Mouse (Mus musculus) right cerebral cortex, postnatal 36 days (tissue): ENCODE data around the gene Trio.

ENCODE experiments used
- DNase-seq, 2 experiments: peaks; one replicate each; pipeline ENCODE4 v3.0.0; 2022; ENCODE audit warnings: low spot score in 2 of 2, mixed read lengths in 1 of 2

The Trio gene

GRCm38 (mm10) chr15:27801177-27801576 lies 224.5 kb downstream of the Trio start:
- no peak for DNase-seq

GRCm38 (mm10) chr15:27797480-27798155 lies 228.0 kb downstream of the Trio start:
- DNase-seq, result no peak

- DNase-seq, result no peak
Measured at GRCm38 (mm10) chr15:27796868-27797222, 228.8 kb downstream of the Trio start.

GRCm38 (mm10) chr15:27795942-27796867 lies 229.4 kb downstream of the Trio start:
- no peak for DNase-seq

GRCm38 (mm10) chr15:27793284-27793683 lies 232.4 kb downstream of the Trio start:
- DNase-seq, result no peak

- no peak for DNase-seq
Measured at GRCm38 (mm10) chr15:27792473-27792872, 233.2 kb downstream of the Trio start.

- DNase-seq, result no peak
Measured at GRCm38 (mm10) chr15:27791141-27791540, 234.5 kb downstream of the Trio start.

GRCm38 (mm10) chr15:27790699-27791098 lies 234.9 kb downstream of the Trio start:
- DNase-seq, result no peak

GRCm38 (mm10) chr15:27789325-27789724 lies 236.3 kb downstream of the Trio start:
- no peak for DNase-seq

GRCm38 (mm10) chr15:27788122-27788759 lies 237.4 kb downstream of the Trio start:
- DNase-seq, result no peak

- DNase-seq, result no peak
Measured at GRCm38 (mm10) chr15:27787151-27787550, 238.5 kb downstream of the Trio start.

- no peak for DNase-seq
Measured at GRCm38 (mm10) chr15:27786418-27786817, 239.2 kb downstream of the Trio start.

GRCm38 (mm10) chr15:27785280-27786001 lies 240.2 kb downstream of the Trio start:
- no peak for DNase-seq

GRCm38 (mm10) chr15:27784126-27784563 lies 241.5 kb downstream of the Trio start:
- no peak for DNase-seq

- DNase-seq, result no peak
Measured at GRCm38 (mm10) chr15:27783541-27784125, 242.0 kb downstream of the Trio start.

- DNase-seq, result no peak
Measured at GRCm38 (mm10) chr15:27783092-27783491, 242.6 kb downstream of the Trio start.

GRCm38 (mm10) chr15:27782383-27783036 lies 243.1 kb downstream of the Trio start:
- DNase-seq, result no peak

- DNase-seq, result no peak
Measured at GRCm38 (mm10) chr15:27779827-27780226, 245.8 kb downstream of the Trio start.

GRCm38 (mm10) chr15:27779398-27779797 lies 246.2 kb downstream of the Trio start:
- no peak for DNase-seq

- no peak for DNase-seq
Measured at GRCm38 (mm10) chr15:27778256-27778655, 247.4 kb downstream of the Trio start.
